Mouse (Mus musculus) left cerebral cortex, postnatal 36 days (tissue): ENCODE measurements around the gene Nfrkb. TPM values are rescaled to one million over a fixed set of nuclear protein-coding genes. Genes with fewer than 3 reads are reported as not detected.

ENCODE experiments used
- DNase-seq, 2 experiments: peaks; one replicate each; pipeline ENCODE4 v3.0.0; 2021 to 2022; ENCODE audit warnings: low spot score in 2 of 2, mixed read lengths in 1 of 2
- intact Hi-C: fragments of 180-260 bp; cut with DNase I; formaldehyde crosslinking; loops from one replicate; pipeline ENCODE4 v1.15.1; 2025
- total RNA-seq, 2 experiments: library from RNA; stranded (reverse); gene quantifications; 2 replicates each; pipeline ENCODE4 v1.2.3; 2021

Gene Nfrkb
- 10 to 100 TPM; 24.8 to 34.1 TPM for total RNA-seq

GRCm38 (mm10) chr9:31385947-31386354 is at the start of gene Nfrkb:
Gene Nfrkb, plus strand, starts transcription at chr9:31386192.
- peak; percentile 93 for DNase-seq
- intact Hi-C loops, result no loop called here

- intact Hi-C loops, result no loop called here
- DNase-seq, result no peak
These were observed 41.6 kb upstream of the Nfrkb start for GRCm38 (mm10) chr9:31344289-31344831.

- no peak for DNase-seq
- intact Hi-C loops, result loop anchor here (5.0 kb wide), 2 partner anchors 64 to 134 kb away; partner anchors contain the start of genes Aplp2 and Prdm10
These were observed 39.4 kb upstream of the Nfrkb start for GRCm38 (mm10) chr9:31346575-31347080.

- intact Hi-C loops, result loop anchor here (2.0 to 5.0 kb wide), 3 partner anchors 66 to 198 kb away; partner anchors contain the start of genes Aplp2 and Prdm10
- no peak for DNase-seq
These were observed 37.5 kb upstream of the Nfrkb start for GRCm38 (mm10) chr9:31348458-31348857.

GRCm38 (mm10) chr9:31348915-31349314 is 37.1 kb upstream of the Nfrkb start:
- intact Hi-C loops, result loop anchor here (2.0 to 5.0 kb wide), 3 partner anchors 67 to 198 kb away; partner anchors contain the start of genes Aplp2 and Prdm10
- peak; percentile 51 to 66 for DNase-seq

GRCm38 (mm10) chr9:31352716-31353115 is 33.3 kb upstream of the Nfrkb start:
- DNase-seq, result no peak
- intact Hi-C loops, result no loop called here

GRCm38 (mm10) chr9:31353518-31353917 is 32.5 kb upstream of the Nfrkb start:
- intact Hi-C loops, result no loop called here

GRCm38 (mm10) chr9:31354051-31354450 is 31.9 kb upstream of the Nfrkb start:
- no peak for DNase-seq
- intact Hi-C loops, result no loop called here

More at GRCm38 (mm10) chr9:31353518-31353917, 32.5 kb upstream of the Nfrkb start:
- no peak for DNase-seq

GRCm38 (mm10) chr9:31363698-31364609 is 22.0 kb upstream of the Nfrkb start:
- DNase-seq, result peak in 1 of 2 experiments; percentile 22
- intact Hi-C loops, result no loop called here

GRCm38 (mm10) chr9:31365086-31365485 is 20.9 kb upstream of the Nfrkb start:
- intact Hi-C loops, result no loop called here
- no peak for DNase-seq

- no peak for DNase-seq
- intact Hi-C loops, result no loop called here
These were observed 14.3 kb upstream of the Nfrkb start for GRCm38 (mm10) chr9:31371740-31372139.

GRCm38 (mm10) chr9:31376661-31377060 is 9.3 kb upstream of the Nfrkb start:
- DNase-seq, result no peak
- intact Hi-C loops, result no loop called here

- intact Hi-C loops, result no loop called here
- peak in 1 of 2 experiments; percentile 16 for DNase-seq
These were observed 1.0 kb upstream of the Nfrkb start for GRCm38 (mm10) chr9:31384786-31385499.

- intact Hi-C loops, result no loop called here
- DNase-seq, result peak in 1 of 2 experiments; percentile 14
These were observed 507 bp upstream of the Nfrkb start for GRCm38 (mm10) chr9:31385500-31385869.

- intact Hi-C loops, result no loop called here
- no peak for DNase-seq
These were observed 582 bp downstream of the Nfrkb start for GRCm38 (mm10) chr9:31386368-31387180.

GRCm38 (mm10) chr9:31387206-31387605 is 1.2 kb downstream of the Nfrkb start:
- intact Hi-C loops, result no loop called here
- DNase-seq, result no peak

- intact Hi-C loops, result no loop called here
- DNase-seq, result peak; percentile 48 to 64
These were observed 14.4 kb downstream of the Nfrkb start for GRCm38 (mm10) chr9:31400441-31400840.

GRCm38 (mm10) chr9:31404311-31404710 is 18.3 kb downstream of the Nfrkb start:
- intact Hi-C loops, result no loop called here
- no peak for DNase-seq

GRCm38 (mm10) chr9:31405217-31405616 is 19.2 kb downstream of the Nfrkb start:
- intact Hi-C loops, result no loop called here

More at GRCm38 (mm10) chr9:31405217-31405616, 19.2 kb downstream of the Nfrkb start:
- no peak for DNase-seq
